Mouse (Mus musculus) layer of hippocampus, postnatal 14 days (tissue): ENCODE data around the gene Ifi35. TPM values are rescaled to one million over a fixed set of nuclear protein-coding genes. Genes with fewer than 3 reads are reported as not detected.
"Not testable (repeated sequence)": the region's sequence is repeated elsewhere in the genome, so short reads cannot be mapped to it uniquely, and the experiment has no call there.

Experiments used
- DNase-seq, 2 experiments: peaks; one replicate each; pipeline ENCODE4 v3.0.0; 2021 to 2022; ENCODE audit warnings: low spot score in 2 of 2, mixed read lengths in 1 of 2
- long read RNA-seq, 2 experiments: library from polyadenylated mRNA; stranded (forward); transcript quantifications; one replicate each; pipeline ENCODE4 v2.0.0; 2021
- total RNA-seq, 2 experiments: library from RNA; stranded (reverse); gene quantifications; 2 replicates each; pipeline ENCODE4 v1.2.3; 2021

Ifi35 gene
- total RNA-seq = 1 to 10 TPM; 2.6 to 3.1 TPM
- long read RNA-seq, experiment 1, partial matches to known transcripts = 1 of 5 reads
- long read RNA-seq, experiment 1, other reads (novel, unspliced or antisense) = 0 of 5 reads
- long read RNA-seq, experiment 2, partial matches to known transcripts = 3 of 9 reads
- long read RNA-seq, experiment 2, other reads (novel, unspliced or antisense) = 2 of 9 reads

- no peak for DNase-seq
These were observed at the start of gene Ifi35 for GRCm38 (mm10) chr11:101448274-101448746. Gene Ifi35, plus strand, starts transcription at chr11:101448407.

DNA sequence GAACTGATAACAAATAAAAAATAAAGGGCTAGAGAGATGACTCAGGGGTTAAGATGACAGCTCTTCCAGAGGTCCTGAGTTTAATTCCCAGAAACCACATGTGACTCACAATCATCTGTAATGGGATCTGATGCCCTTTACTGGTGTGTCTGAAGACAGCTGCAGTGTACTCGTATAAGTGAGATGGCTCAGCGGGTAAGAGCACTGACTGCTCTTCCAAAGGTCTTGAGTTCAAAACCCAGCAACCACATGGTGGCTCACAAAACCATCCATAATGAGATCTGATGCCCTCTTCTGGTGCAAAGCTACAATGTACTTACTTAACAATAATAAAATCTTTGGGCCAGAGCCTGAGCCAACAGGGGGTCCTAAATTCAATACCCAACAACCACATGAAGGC, 32.9 kb upstream of the Ifi35 start:
- DNase-seq = no peak

DNA sequence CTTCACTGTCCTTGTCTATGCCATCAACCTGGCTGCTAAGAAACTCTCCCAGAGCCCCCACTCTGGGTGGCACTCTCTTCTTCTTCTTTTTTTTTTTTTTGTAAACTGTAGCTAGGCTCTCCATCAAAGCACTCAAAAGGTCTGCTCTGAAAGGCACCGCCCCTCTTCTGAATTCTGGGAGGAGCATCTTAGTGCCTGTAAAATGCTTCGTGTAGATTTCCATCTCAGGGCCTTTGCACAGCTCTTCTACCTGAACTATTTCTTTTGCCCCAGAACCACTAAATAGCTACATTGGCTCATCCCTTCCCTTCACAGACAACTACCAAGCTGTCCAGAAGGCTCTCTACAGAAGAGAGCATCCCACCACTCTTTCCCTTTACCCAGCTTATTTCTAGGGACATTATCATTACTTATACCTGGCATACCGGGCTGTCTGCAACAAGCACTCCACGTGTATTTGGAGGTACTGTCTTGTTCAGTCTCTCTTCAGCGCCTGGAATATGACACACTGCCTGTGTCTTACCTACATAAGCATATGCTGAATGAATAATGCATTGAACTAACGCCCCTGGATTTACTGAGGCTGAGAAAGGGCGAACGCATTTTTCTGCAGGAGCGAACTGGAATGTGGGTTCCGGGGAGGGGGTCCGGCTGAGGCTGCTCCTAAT, 31.6 kb upstream of the Ifi35 start:
- no peak for DNase-seq

- peak; percentile 90 to 91 for DNase-seq
These were observed 30.9 kb upstream of the Ifi35 start, which contains the start of gene Aarsd1 for GRCm38 (mm10) chr11:101417101-101417855. Gene Aarsd1, minus strand, starts transcription at chr11:101417615.

DNA sequence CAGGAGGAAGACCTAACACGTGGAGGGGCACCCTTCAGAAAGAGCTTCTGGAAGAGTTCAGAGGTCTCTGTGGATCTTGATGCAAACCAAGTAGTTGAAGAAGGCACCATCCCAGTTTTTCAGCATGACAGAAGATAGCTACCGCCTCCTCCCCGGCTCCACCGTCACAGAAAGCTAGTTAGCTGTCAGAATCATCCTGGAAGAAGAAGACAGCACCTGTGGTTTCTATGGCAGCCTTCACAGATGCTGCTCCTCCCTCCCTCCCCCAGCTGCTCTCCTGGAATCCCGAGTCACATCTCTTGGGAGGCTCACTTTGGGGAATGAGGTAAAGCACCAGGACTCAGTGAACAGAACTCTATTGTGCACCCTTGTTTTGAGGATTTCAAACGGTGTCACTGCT, 29.2 kb upstream of the Ifi35 start:
- DNase-seq = no peak

DNA sequence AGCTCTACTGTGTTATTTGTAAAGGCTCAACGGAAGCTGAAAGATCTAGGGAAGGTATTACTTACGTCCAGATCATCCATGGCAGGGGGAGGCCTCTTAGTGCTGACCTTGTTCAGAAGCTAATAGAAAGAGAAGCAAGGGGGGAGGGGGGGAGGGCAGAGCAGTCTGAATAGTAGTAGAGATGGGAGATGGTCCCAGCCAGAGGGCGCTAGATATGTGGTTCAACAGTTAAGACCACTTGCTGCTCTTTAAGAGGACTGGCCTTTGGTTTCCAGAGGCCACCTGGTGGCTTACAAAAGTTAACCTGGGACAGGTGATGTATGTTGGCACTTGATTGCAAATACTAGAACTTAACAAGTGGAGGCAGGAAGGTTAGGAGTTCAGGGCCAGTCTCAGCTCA, 28.6 kb upstream of the Ifi35 start:
- no peak for DNase-seq

DNA sequence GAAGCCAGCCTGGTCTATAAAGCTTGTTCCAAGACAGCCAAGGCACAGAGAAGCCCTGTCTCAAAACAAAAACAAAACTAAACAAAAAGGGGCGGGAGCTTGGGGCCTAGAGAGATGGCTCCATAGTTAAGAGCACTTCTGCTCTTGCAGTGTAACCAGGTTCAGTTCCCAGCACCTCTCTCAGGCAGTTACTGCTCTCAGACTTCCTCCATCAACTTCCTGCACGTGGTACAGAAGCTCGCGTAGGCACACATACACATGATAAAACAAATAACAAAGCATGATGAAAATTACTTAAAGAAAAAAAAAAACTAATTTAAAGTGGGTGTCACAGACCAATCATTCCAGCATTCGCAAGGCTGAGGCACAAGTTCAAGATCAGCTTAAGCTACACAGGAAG, 28.1 kb upstream of the Ifi35 start:
- DNase-seq = no peak

DNA sequence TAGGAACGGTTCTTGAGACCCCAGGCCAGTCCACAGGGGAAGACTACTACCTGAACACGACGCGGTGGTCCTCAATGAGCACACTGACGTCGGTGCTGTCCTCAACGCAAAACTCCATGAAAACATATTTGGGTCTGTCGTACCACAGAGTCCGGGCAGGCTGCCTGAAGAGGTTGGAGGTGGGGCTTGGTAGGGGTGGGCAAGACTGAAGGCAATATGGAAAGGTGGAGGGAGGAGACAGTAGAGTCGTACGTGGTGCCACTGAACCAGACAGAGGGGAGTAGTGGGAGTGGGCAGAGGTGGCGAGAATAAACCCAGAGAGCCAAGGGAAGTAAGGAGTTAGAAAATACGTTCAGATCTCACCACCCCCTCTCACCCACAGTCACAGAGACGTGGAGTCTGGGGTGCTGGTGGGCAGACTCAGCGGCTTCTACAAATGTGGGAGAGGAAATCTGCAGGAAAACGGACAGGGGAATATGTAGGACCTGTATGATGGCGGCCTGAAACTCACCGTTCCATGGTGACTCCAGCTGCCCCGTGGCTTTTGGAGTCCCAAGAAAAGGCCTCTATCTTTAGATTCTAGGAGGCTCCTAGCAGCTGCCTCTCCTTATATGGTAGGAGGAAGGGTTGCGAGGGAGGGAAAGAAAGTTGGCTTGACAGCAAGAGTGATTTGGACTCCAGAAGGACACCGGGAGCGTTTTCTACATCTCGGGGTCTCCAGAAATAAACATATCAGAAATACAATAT, 23.9 kb upstream of the Ifi35 start, which contains the start of gene Gm27029:
Gm27029 (minus strand) TSS at position 692 of the 747 bp plus-strand sequence.
- no peak for DNase-seq

GRCm38 (mm10) chr11:101424925-101425813, 23.0 kb upstream of the Ifi35 start, which contains the start of the genes Rundc1 and Ptges3l:
Gene Rundc1, plus strand, starts transcription at chr11:101425085.
Gene Ptges3l, minus strand, starts transcription at chr11:101425333.
- DNase-seq = peak; percentile 94 to 98

GRCm38 (mm10) chr11:101426165-101426564, 22.0 kb upstream of the Ifi35 start:
- DNase-seq = no peak

GRCm38 (mm10) chr11:101431327-101431726, 16.9 kb upstream of the Ifi35 start:
- DNase-seq = no peak

- no peak for DNase-seq
These were observed 14.8 kb upstream of the Ifi35 start for GRCm38 (mm10) chr11:101433396-101433795.

DNA sequence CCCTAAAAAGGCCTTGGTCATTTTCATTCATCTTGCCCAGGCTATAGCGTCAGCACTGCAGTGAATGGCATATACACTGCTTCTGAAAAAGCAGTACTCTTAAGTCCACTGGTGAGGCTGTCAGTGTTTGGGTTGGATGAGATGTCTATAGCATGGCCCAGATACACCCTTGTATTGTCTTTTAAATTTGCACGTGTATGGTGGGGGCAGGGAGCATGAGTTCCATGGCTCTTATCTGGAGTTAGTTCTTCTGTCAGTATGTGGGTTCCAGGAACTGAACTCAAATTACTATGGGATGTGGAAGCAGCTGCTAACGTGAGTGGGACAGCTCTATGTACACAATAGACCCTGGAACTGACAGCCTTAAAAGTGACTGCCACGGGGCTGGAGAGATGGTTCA, 12.4 kb upstream of the Ifi35 start:
- DNase-seq = no peak

DNA sequence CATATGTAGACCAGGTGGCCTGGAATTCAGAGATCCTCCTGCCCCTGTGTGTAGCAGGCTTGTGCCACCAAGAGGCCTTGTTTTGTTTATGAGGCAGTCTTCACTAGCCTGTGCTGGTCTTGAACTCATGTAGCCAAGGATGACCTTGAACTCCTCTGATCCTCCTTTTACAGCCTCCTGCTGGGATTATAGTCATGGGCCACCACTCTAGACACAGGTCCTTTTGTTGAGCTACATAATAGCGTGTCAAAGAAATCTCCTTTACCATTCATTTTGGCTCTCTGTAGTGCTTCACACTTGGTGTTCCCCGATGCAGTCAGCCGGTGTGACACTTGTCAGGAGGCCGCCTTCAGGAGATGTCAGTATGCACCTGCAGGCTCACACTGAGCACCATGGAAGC, 11.3 kb upstream of the Ifi35 start:
- no peak for DNase-seq

- not testable (repeated sequence) for DNase-seq
These were observed 10.2 kb upstream of the Ifi35 start for GRCm38 (mm10) chr11:101438006-101438405.

DNA sequence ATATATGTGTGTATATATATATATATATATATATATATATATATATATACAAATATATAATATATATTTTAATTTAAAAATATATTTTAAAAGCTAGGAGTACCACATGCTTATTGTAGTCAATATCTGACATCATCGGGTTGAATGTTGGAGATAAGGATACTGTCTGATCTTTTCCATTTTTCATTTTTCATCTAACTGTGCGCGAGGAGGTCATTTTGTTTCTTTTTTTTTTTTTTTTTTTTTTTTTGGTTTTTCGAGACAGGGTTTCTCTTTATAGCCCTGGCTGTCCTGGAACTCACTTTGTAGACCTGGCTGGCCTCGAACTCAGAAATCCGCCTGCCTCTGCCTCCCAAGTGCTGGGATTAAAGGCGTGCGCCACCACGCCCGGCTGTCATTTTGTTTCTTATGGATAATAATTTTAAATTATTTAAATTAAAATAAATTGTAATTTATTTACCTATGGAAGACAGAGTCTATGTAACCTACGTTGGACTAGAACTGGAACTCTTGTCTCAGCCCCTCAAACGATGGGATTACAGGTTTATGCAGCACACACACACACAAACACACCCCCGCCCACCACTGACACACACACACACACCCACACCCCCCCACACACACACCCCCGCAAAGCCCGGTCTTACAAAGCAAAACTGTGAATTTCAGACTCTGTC, 6.6 kb upstream of the Ifi35 start:
- DNase-seq = not testable (repeated sequence)

GRCm38 (mm10) chr11:101442127-101442693, 6.0 kb upstream of the Ifi35 start, which contains the start of gene Rpl27:
Gene Rpl27, plus strand, starts transcription at chr11:101442298.
- DNase-seq = peak; percentile 93 to 99

DNA sequence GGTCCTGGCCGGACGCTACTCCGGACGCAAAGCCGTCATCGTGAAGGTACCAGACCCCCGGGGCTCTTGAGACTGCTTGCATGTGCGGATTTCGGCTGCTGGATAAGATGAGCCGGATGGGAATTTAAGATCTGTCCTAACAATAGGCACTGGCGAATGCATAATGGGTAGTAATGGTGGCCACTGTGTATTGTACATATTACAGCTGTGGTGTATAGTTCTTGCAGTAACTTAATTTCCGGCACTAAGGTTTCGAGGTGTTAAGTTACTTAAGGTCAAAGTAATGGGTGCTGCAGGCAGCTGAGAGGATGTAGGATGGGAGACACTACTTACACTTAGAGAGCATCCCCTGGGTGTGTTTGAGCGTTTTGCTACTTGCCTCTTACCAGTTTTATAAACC, 5.4 kb upstream of the Ifi35 start:
- no peak for DNase-seq

- DNase-seq = no peak
These were observed 1.9 kb upstream of the Ifi35 start for GRCm38 (mm10) chr11:101446319-101446718.
